Mouse (Mus musculus): ENCODE measurements around the gene Prkce. TPM values are rescaled to one million over a fixed set of nuclear protein-coding genes. Genes with fewer than 3 reads are reported as not detected.

Prkce gene
- polyA plus RNA-seq, 1 experiment from 2014 or later: 9.6 TPM

GRCm38 (mm10) chr17:86379405-86380137 lies 212.0 kb downstream of the Prkce start:
- Histone ChIP-seq H3K27ac (no peak overlapping the region), H3K36me3 (no peaks in the 10 kb centered on the region), H3K9me3 (replicated peaks) (no peaks in the 10 kb centered on the region), H3K27me3 (no peaks in the 10 kb centered on the region), H3K9ac (no peak overlapping the region), H3K4me2 (no peak overlapping the region; the same call in 1 of the 2 replicates), H3K4me3 (no peak overlapping the region), H3K4me1 (replicated peaks) (peaks cover 27% of the 10 kb centered on the region)
- WGBS: 30% methylated on average over 17 of the region's 17 CpGs
- no peak for ATAC-seq (replicated peaks; ENCODE audit: insufficient number of reproducible peaks, insufficient read depth, low FRiP score, low read depth)

GRCm38 (mm10) chr17:86381464-86381863 lies 213.9 kb downstream of the Prkce start:
- Histone ChIP-seq H3K36me3 (no peaks in the 10 kb centered on the region), H3K4me3 (no peak overlapping the region), H3K4me1 (replicated peaks) (peaks cover 31% of the 10 kb centered on the region), H3K9ac (no peak overlapping the region), H3K27me3 (no peaks in the 10 kb centered on the region), H3K27ac (no peak overlapping the region), H3K9me3 (replicated peaks) (no peaks in the 10 kb centered on the region), H3K4me2 (no peak overlapping the region)
- 87% methylated on average over 9 of the region's 9 CpGs for WGBS
- ATAC-seq (replicated peaks; ENCODE audit: insufficient number of reproducible peaks, insufficient read depth, low FRiP score, low read depth): no peak

- Histone ChIP-seq H3K4me3 (no peak overlapping the region), H3K9me3 (replicated peaks) (no peaks in the 10 kb centered on the region), H3K36me3 (no peaks in the 10 kb centered on the region), H3K9ac (no peak overlapping the region), H3K4me2 (no peak overlapping the region), H3K4me1 (replicated peaks) (peaks cover 31% of the 10 kb centered on the region), H3K27ac (no peak overlapping the region), H3K27me3 (no peaks in the 10 kb centered on the region)
- no peak for ATAC-seq (replicated peaks; ENCODE audit: insufficient number of reproducible peaks, insufficient read depth, low FRiP score, low read depth)
- 37% methylated on average over 2 of the region's 2 CpGs for WGBS
Observed at GRCm38 (mm10) chr17:86382885-86383284, 215.3 kb downstream of the Prkce start.

- 72% methylated on average over 18 of the region's 18 CpGs for WGBS
- H3K36me3 ChIP-seq: no peaks in the 10 kb centered on the region
- H3K9ac ChIP-seq: no peak overlapping the region
- H3K4me3 ChIP-seq: no peak overlapping the region
- no peak for ATAC-seq (replicated peaks; ENCODE audit: insufficient number of reproducible peaks, insufficient read depth, low FRiP score, low read depth)
- no peaks in the 10 kb centered on the region for H3K9me3 ChIP-seq (replicated peaks)
- H3K4me1 ChIP-seq (replicated peaks): peaks cover 31% of the 10 kb centered on the region
- no peak overlapping the region for H3K27ac ChIP-seq
- H3K27me3 ChIP-seq: no peaks in the 10 kb centered on the region
- no peak overlapping the region for H3K4me2 ChIP-seq
Observed at GRCm38 (mm10) chr17:86383699-86384572, 216.4 kb downstream of the Prkce start.

GRCm38 (mm10) chr17:86392475-86392874 lies 224.9 kb downstream of the Prkce start:
- Histone ChIP-seq H3K4me2 (no peak overlapping the region), H3K36me3 (no peaks in the 10 kb centered on the region), H3K4me1 (replicated peaks) (peaks cover 12% of the 10 kb centered on the region), H3K4me3 (no peak overlapping the region), H3K27me3 (no peaks in the 10 kb centered on the region), H3K27ac (no peak overlapping the region), H3K9ac (no peak overlapping the region), H3K9me3 (replicated peaks) (no peaks in the 10 kb centered on the region)
- no peak for ATAC-seq (replicated peaks; ENCODE audit: insufficient number of reproducible peaks, insufficient read depth, low FRiP score, low read depth)
- 68% methylated on average over 5 of the region's 5 CpGs for WGBS

GRCm38 (mm10) chr17:86393191-86393590 lies 225.6 kb downstream of the Prkce start:
- H3K4me1 ChIP-seq (replicated peaks): peaks cover 18% of the 10 kb centered on the region

GRCm38 (mm10) chr17:86397097-86397496 lies 229.5 kb downstream of the Prkce start:
- Histone ChIP-seq H3K27me3 (no peaks in the 10 kb centered on the region), H3K4me2 (no peak overlapping the region), H3K4me1 (replicated peaks) (peaks cover 34% of the 10 kb centered on the region), H3K27ac (0 out of 2 replicates have a peak overlapping the region, but pooled peaks have one; percentile 63), H3K9me3 (replicated peaks) (no peaks in the 10 kb centered on the region), H3K4me3 (no peak overlapping the region), H3K36me3 (no peaks in the 10 kb centered on the region), H3K9ac (no peak overlapping the region)
- no peak for ATAC-seq (replicated peaks; ENCODE audit: insufficient number of reproducible peaks, insufficient read depth, low FRiP score, low read depth)

More at GRCm38 (mm10) chr17:86393191-86393590, 225.6 kb downstream of the Prkce start:
- H3K4me2 ChIP-seq: no peak overlapping the region
- no peak overlapping the region for H3K9ac ChIP-seq
- WGBS: 93% methylated on average over 10 of the region's 10 CpGs
- no peak for ATAC-seq (replicated peaks; ENCODE audit: insufficient number of reproducible peaks, insufficient read depth, low FRiP score, low read depth)
- H3K4me3 ChIP-seq: no peak overlapping the region
- H3K36me3 ChIP-seq: no peaks in the 10 kb centered on the region
- H3K27ac ChIP-seq: no peak overlapping the region
- H3K9me3 ChIP-seq (replicated peaks): no peaks in the 10 kb centered on the region
- H3K27me3 ChIP-seq: no peaks in the 10 kb centered on the region

GRCm38 (mm10) chr17:86397647-86398046 lies 230.1 kb downstream of the Prkce start:
- no peaks in the 10 kb centered on the region for H3K27me3 ChIP-seq
- no peaks in the 10 kb centered on the region for H3K9me3 ChIP-seq (replicated peaks)
- WGBS: 39% methylated on average over 5 of the region's 5 CpGs
- H3K9ac ChIP-seq: no peak overlapping the region
- H3K36me3 ChIP-seq: no peaks in the 10 kb centered on the region
- ATAC-seq (replicated peaks; ENCODE audit: insufficient number of reproducible peaks, insufficient read depth, low FRiP score, low read depth): 0 out of 2 replicates have a peak, but pooled peaks have one; percentile 47
- peaks cover 34% of the 10 kb centered on the region for H3K4me1 ChIP-seq (replicated peaks)
- H3K4me2 ChIP-seq: no peak overlapping the region
- no peak overlapping the region for H3K4me3 ChIP-seq
- H3K27ac ChIP-seq: peak overlapping the region; percentile 63

GRCm38 (mm10) chr17:86398226-86398625 lies 230.6 kb downstream of the Prkce start:
- no peak overlapping the region for H3K4me3 ChIP-seq
- H3K4me1 ChIP-seq (replicated peaks): peaks cover 34% of the 10 kb centered on the region
- no peak overlapping the region for H3K9ac ChIP-seq
- H3K4me2 ChIP-seq: no peak overlapping the region
- H3K9me3 ChIP-seq (replicated peaks): no peaks in the 10 kb centered on the region
- ATAC-seq (replicated peaks; ENCODE audit: insufficient number of reproducible peaks, insufficient read depth, low FRiP score, low read depth): no peak; the same call in 1 of the 2 replicates
- peak overlapping the region; percentile 63 for H3K27ac ChIP-seq
- H3K27me3 ChIP-seq: no peaks in the 10 kb centered on the region
- no peaks in the 10 kb centered on the region for H3K36me3 ChIP-seq
- 57% methylated on average over 1 of the region's 1 CpGs for WGBS

GRCm38 (mm10) chr17:86400032-86400431 lies 232.4 kb downstream of the Prkce start:
- peak; percentile 84 for ATAC-seq (replicated peaks; ENCODE audit: insufficient number of reproducible peaks, insufficient read depth, low FRiP score, low read depth)
- H3K9ac ChIP-seq: no peak overlapping the region
- no peak overlapping the region for H3K4me3 ChIP-seq
- H3K4me1 ChIP-seq (replicated peaks): peaks cover 39% of the 10 kb centered on the region
- H3K4me2 ChIP-seq: no peak overlapping the region
- H3K36me3 ChIP-seq: no peaks in the 10 kb centered on the region
- no peaks in the 10 kb centered on the region for H3K27me3 ChIP-seq
- WGBS: 40% methylated on average over 4 of the region's 4 CpGs
- no peaks in the 10 kb centered on the region for H3K9me3 ChIP-seq (replicated peaks)
- peak overlapping the region; percentile 63 for H3K27ac ChIP-seq

GRCm38 (mm10) chr17:86404795-86405501 lies 237.4 kb downstream of the Prkce start:
- ATAC-seq (replicated peaks; ENCODE audit: insufficient number of reproducible peaks, insufficient read depth, low FRiP score, low read depth): no peak
- no peaks in the 10 kb centered on the region for H3K9me3 ChIP-seq (replicated peaks)
- H3K4me3 ChIP-seq: no peak overlapping the region
- H3K9ac ChIP-seq: no peak overlapping the region
- no peak overlapping the region for H3K27ac ChIP-seq
- WGBS: 81% methylated on average over 11 of the region's 11 CpGs
- H3K36me3 ChIP-seq: no peaks in the 10 kb centered on the region
- no peak overlapping the region for H3K4me2 ChIP-seq
- no peaks in the 10 kb centered on the region for H3K27me3 ChIP-seq
- peaks cover 22% of the 10 kb centered on the region for H3K4me1 ChIP-seq (replicated peaks)
